Mouse (Mus musculus) CD4-positive, CD25-positive, alpha-beta regulatory T cell, adult 4 months (primary cell): ENCODE measurements around the gene Daxx. TPM values are rescaled to one million over a fixed set of nuclear protein-coding genes. Genes with fewer than 3 reads are reported as not detected.

ENCODE experiments used
- polyA plus RNA-seq, 2 experiments: library from polyadenylated mRNA; unstranded; fragments of 100-300 nt; shearing (Covaris generic); gene quantifications; one replicate each; pipeline ENCODE4 v1.2.1; 2017

Gene Daxx
- polyA plus RNA-seq, 2 experiments from 2014 or later: 117 to 200 TPM

Other genes starting within 250 kb of the Daxx start
- 100 to 1,000 TPM; 297 to 326 TPM for gene Hnrnpm, start 222.6 kb upstream of the Daxx start, polyA plus RNA-seq
- gene March2, start 190.7 kb upstream of the Daxx start, polyA plus RNA-seq: 10 to 100 TPM; 23.1 to 24.4 TPM
- 100 to 1,000 TPM; 257 to 400 TPM for gene Rab11b, start 148.9 kb upstream of the Daxx start, polyA plus RNA-seq
- gene Angptl4, start 127.6 kb upstream of the Daxx start, polyA plus RNA-seq: 1 to 10 TPM; 4.4 to 6.1 TPM
- gene Kank3, start 98.9 kb upstream of the Daxx start, polyA plus RNA-seq: 1 to 10 TPM; 6.3 to 8.9 TPM
- 1,000 to 10,000 TPM; 1,453 to 2,471 TPM for gene Rps28, start 84.9 kb upstream of the Daxx start, polyA plus RNA-seq
- gene Ndufa7, start 84.8 kb upstream of the Daxx start, polyA plus RNA-seq: 100 to 1,000 TPM; 377 to 404 TPM
- 10 to 100 TPM; 11.0 to 11.9 TPM for gene Cd320, start 66.3 kb upstream of the Daxx start, polyA plus RNA-seq
- gene Gm7029, start 35.6 kb upstream of the Daxx start, polyA plus RNA-seq: not detected
- 1 to 10 TPM; 1.3 to 4.7 TPM for gene Kifc1, start 18.8 kb upstream of the Daxx start, polyA plus RNA-seq
- 1 to 10 TPM; 2.0 to 3.1 TPM for gene Platr17, start 4.3 kb upstream of the Daxx start, polyA plus RNA-seq
- gene Tapbp, start 6.5 kb downstream of the Daxx start, polyA plus RNA-seq: 100 to 1,000 TPM; 348 to 555 TPM
- gene Zbtb22, start 6.5 kb downstream of the Daxx start, polyA plus RNA-seq: 1 to 10 TPM; 3.6 to 3.8 TPM
- gene Rgl2, start 20.1 kb downstream of the Daxx start, polyA plus RNA-seq: 10 to 100 TPM; 30.2 to 31.4 TPM
- gene Pfdn6, start 30.9 kb downstream of the Daxx start, polyA plus RNA-seq: 100 to 1,000 TPM; 121 to 141 TPM
- gene Wdr46, start 31.2 kb downstream of the Daxx start, polyA plus RNA-seq: 10 to 100 TPM; 11.5 to 14.3 TPM
- 10 to 100 TPM; 13.2 to 21.0 TPM for gene B3galt4, start 42.1 kb downstream of the Daxx start, polyA plus RNA-seq
- 10 to 100 TPM; 27.4 to 47.4 TPM for gene Vps52, start 46.4 kb downstream of the Daxx start, polyA plus RNA-seq
- gene Rps18, start 46.6 kb downstream of the Daxx start, polyA plus RNA-seq: 1,000 to 10,000 TPM; 6,766 to 6,959 TPM
- 1,000 to 10,000 TPM; 5,395 to 7,513 TPM for gene H2-K1, start 90.9 kb downstream of the Daxx start, polyA plus RNA-seq
- gene Ring1, start 115.3 kb downstream of the Daxx start, polyA plus RNA-seq: 1 to 10 TPM; 2.2 to 2.3 TPM
- 10 to 100 TPM; 20.9 to 21.4 TPM for gene H2-Ke6, start 118.6 kb downstream of the Daxx start, polyA plus RNA-seq
- gene Slc39a7, start 122.3 kb downstream of the Daxx start, polyA plus RNA-seq: 10 to 100 TPM; 53.0 to 92.6 TPM
- gene Rxrb, start 122.4 kb downstream of the Daxx start, polyA plus RNA-seq: 10 to 100 TPM; 11.2 to 12.5 TPM
- gene Col11a2, start 130.0 kb downstream of the Daxx start, polyA plus RNA-seq: under 1 TPM; 0.15 to 0.42 TPM
- 10 to 100 TPM; 56.0 to 68.2 TPM for gene H2-Oa, start 182.9 kb downstream of the Daxx start, polyA plus RNA-seq
- gene H2-DMa, start 210.1 kb downstream of the Daxx start, polyA plus RNA-seq: 100 to 1,000 TPM; 144 to 205 TPM
- 100 to 1,000 TPM; 108 to 154 TPM for gene Brd2, start 213.2 kb downstream of the Daxx start, polyA plus RNA-seq
- 10 to 100 TPM in 1 of 2 experiments, 1 to 10 TPM in 1; 3.7 to 27.1 TPM for gene H2-DMb2, start 233.9 kb downstream of the Daxx start, polyA plus RNA-seq
- 1 to 10 TPM; 3.4 to 6.2 TPM for gene H2-DMb1, start 243.7 kb downstream of the Daxx start, polyA plus RNA-seq